In the genomic region with DNA sequence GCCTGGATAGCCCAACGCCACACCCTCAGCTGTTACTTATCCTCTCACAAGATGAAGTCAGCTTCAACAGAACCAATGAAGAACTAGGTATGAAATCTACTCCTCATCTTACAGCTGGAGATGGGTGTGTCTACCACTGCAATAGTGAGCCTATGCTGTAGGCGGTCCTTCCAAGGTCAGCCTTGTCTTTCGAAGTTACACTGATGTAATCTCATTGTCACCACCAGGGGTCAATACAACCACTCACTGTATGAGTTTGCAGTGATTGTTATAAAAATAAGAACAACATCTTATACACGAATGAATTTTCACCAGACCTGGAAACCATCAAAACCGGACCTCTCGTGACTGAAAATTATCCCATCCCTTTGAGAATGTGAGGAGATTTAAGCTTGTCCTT, we compare ENCODE assay signal across 10 mouse cellular contexts. TPM values are rescaled to one million over a fixed set of nuclear protein-coding genes. Genes with fewer than 3 reads are reported as not detected.
A peak's percentile ranks its signal among the peaks of the same experiment; 100 is the strongest.
DNase-seq lines count a peak whose midpoint lies in the region; ATAC-seq and TF ChIP-seq lines count a peak whose summit lies in the region.
"Had no signal": no experiment of that assay in that cellular context is flagged by ENCODE, and none has a peak within 500 bp of the region (broad histone marks: within the 10 kb centered on the region; RNA-seq: fewer than 3 reads in every experiment).

No protein-coding gene starts in this region.

- no peak for DNase-seq in neural tube, embryonic 11.5 days (ENCODE audit: low spot score)
- no peak for DNase-seq in neural tube, embryonic 10.5 days (ENCODE audit: extremely low spot score, low spot score)
- DNase-seq in c-Kit-positive CD71-negative TER-119-negative erythroid progenitor cells, embryonic 14.5 days (ENCODE audit: low read depth), result peak; percentile 10
- DNase-seq in stomach, postnatal 0 days (ENCODE audit: low spot score), result no peak
- no peak for DNase-seq in left cerebral cortex, adult 18-20 months (ENCODE audit: low spot score in 2 of 2)
- DNase-seq in heart, adult 8-10 months (ENCODE audit: low spot score), result no peak

- no peaks in the 10 kb centered on the region for H3K36me3 ChIP-seq in heart, embryonic 15.5 days
- no peaks in the 10 kb centered on the region for H3K36me3 ChIP-seq in heart, embryonic 11.5 days (ENCODE audit: control insufficient read depth, insufficient read depth, low read length)
- no peaks in the 10 kb centered on the region for H3K36me3 ChIP-seq in neural tube, embryonic 11.5 days (ENCODE audit: control insufficient read depth, insufficient read depth, low read length)
- no peaks in the 10 kb centered on the region for H3K36me3 ChIP-seq in stomach, postnatal 0 days (ENCODE audit: control insufficient read depth, insufficient read depth, low read length)
- H3K36me3 ChIP-seq: heart, embryonic 13.5 days; limb, embryonic 15.5 days had no signal

- no peaks in the 10 kb centered on the region for H3K4me1 ChIP-seq in heart, embryonic 15.5 days (replicated peaks)
- H3K4me1 ChIP-seq in heart, embryonic 11.5 days (ENCODE audit: control insufficient read depth, insufficient read depth, low read length), result no peaks in the 10 kb centered on the region
- no peaks in the 10 kb centered on the region for H3K4me1 ChIP-seq in neural tube, embryonic 11.5 days (ENCODE audit: control insufficient read depth, insufficient read depth, low read length)
- no peaks in the 10 kb centered on the region for H3K4me1 ChIP-seq in stomach, postnatal 0 days (replicated peaks; ENCODE audit: control insufficient read depth, insufficient read depth)
- H3K4me1 ChIP-seq: limb, embryonic 15.5 days had no signal

- 65% methylated on average over 6 of the region's 6 CpGs for whole genome bisulfite sequencing in heart, embryonic 15.5 days
- 69% methylated on average over 6 of the region's 6 CpGs for WGBS in heart, embryonic 11.5 days (ENCODE audit: insufficient replicate concordance)
- WGBS in neural tube, embryonic 11.5 days, result 79% methylated on average over 6 of the region's 6 CpGs
- 72% methylated on average over 6 of the region's 6 CpGs for WGBS in stomach, postnatal 0 days

- no peaks in the 10 kb centered on the region for H3K27me3 ChIP-seq in heart, embryonic 15.5 days
- no peaks in the 10 kb centered on the region for H3K27me3 ChIP-seq in heart, embryonic 11.5 days (ENCODE audit: control insufficient read depth, insufficient read depth, low read length)
- no peaks in the 10 kb centered on the region for H3K27me3 ChIP-seq in neural tube, embryonic 11.5 days (ENCODE audit: control insufficient read depth, insufficient read depth, low read length)
- H3K27me3 ChIP-seq in stomach, postnatal 0 days (ENCODE audit: control insufficient read depth, insufficient read depth, low read length), result no peaks in the 10 kb centered on the region
- H3K27me3 ChIP-seq: heart, embryonic 13.5 days; limb, embryonic 15.5 days had no signal

- no peak overlapping the region for H3K4me2 ChIP-seq in heart, embryonic 15.5 days
- H3K4me2 ChIP-seq in heart, embryonic 11.5 days, result no peak overlapping the region
- no peak overlapping the region for H3K4me2 ChIP-seq in neural tube, embryonic 11.5 days (ENCODE audit: low read depth)
- no peak overlapping the region for H3K4me2 ChIP-seq in stomach, postnatal 0 days (replicated peaks; ENCODE audit: low read depth)
- H3K4me2 ChIP-seq: heart, embryonic 13.5 days; limb, embryonic 15.5 days had no signal

- no peak overlapping the region for H3K27ac ChIP-seq in heart, embryonic 15.5 days
- H3K27ac ChIP-seq in heart, embryonic 11.5 days (ENCODE audit: low read depth, low read length), result no peak overlapping the region
- H3K27ac ChIP-seq in neural tube, embryonic 11.5 days (ENCODE audit: low read depth, low read length), result no peak overlapping the region
- H3K27ac ChIP-seq in stomach, postnatal 0 days (replicated peaks), result no peak overlapping the region
- H3K27ac ChIP-seq: heart, embryonic 13.5 days; limb, embryonic 15.5 days had no signal

- H3K9ac ChIP-seq in heart, embryonic 15.5 days, result no peak overlapping the region
- no peak overlapping the region for H3K9ac ChIP-seq in heart, embryonic 11.5 days (ENCODE audit: low read depth, low read length)
- H3K9ac ChIP-seq in neural tube, embryonic 11.5 days (ENCODE audit: low read length), result no peak overlapping the region
- no peak overlapping the region for H3K9ac ChIP-seq in stomach, postnatal 0 days (ENCODE audit: low read length)
- H3K9ac ChIP-seq: heart, embryonic 13.5 days; limb, embryonic 15.5 days had no signal

- H3K9me3 ChIP-seq in heart, embryonic 15.5 days (replicated peaks), result no peaks in the 10 kb centered on the region
- H3K9me3 ChIP-seq in heart, embryonic 11.5 days (replicated peaks; ENCODE audit: control insufficient read depth, low read length), result no peaks in the 10 kb centered on the region
- H3K9me3 ChIP-seq in neural tube, embryonic 11.5 days (ENCODE audit: control insufficient read depth, low read length), result no peaks in the 10 kb centered on the region
- no peaks in the 10 kb centered on the region for H3K9me3 ChIP-seq in stomach, postnatal 0 days (ENCODE audit: control insufficient read depth, low read length)
- H3K9me3 ChIP-seq: heart, embryonic 13.5 days; limb, embryonic 15.5 days had no signal

- TF ChIP-seq CTCF in stomach, postnatal 0 days (IDR thresholded peaks at IDR 0.05; ENCODE audit: low read depth), result peak; percentile 70

- TF ChIP-seq EP300 in stomach, postnatal 0 days (optimal IDR thresholded peaks at IDR 0.05), result no peak

- ATAC-seq in heart, embryonic 15.5 days (replicated peaks; ENCODE audit: insufficient number of reproducible peaks, insufficient read depth, low FRiP score, low read depth), result 0 out of 2 replicates have a peak, but pooled peaks have one; percentile 18
- ATAC-seq in heart, embryonic 11.5 days (replicated peaks; ENCODE audit: insufficient number of reproducible peaks, low FRiP score, low TSS enrichment), result no peak
- 0 out of 2 replicates have a peak, but pooled peaks have one; percentile 27 for ATAC-seq in neural tube, embryonic 11.5 days (ENCODE audit: insufficient read depth, low FRiP score, low TSS enrichment)
- ATAC-seq in stomach, postnatal 0 days (ENCODE audit: low FRiP score, low TSS enrichment), result no peak

- H3K4me3 ChIP-seq in heart, embryonic 15.5 days, result no peak overlapping the region
- H3K4me3 ChIP-seq in heart, embryonic 11.5 days (ENCODE audit: low read depth, low read length), result no peak overlapping the region
- no peak overlapping the region for H3K4me3 ChIP-seq in neural tube, embryonic 11.5 days (ENCODE audit: low read depth, low read length)
- no peak overlapping the region for H3K4me3 ChIP-seq in stomach, postnatal 0 days (ENCODE audit: low read depth, low read length)
- H3K4me3 ChIP-seq: heart, embryonic 13.5 days; limb, embryonic 15.5 days had no signal

RNA-seq across cellular contexts. Expression of a gene that starts 16.4 kb away (rescaled TPM):
- 43.4 and 52.3 TPM in 2 replicates for polyA plus RNA-seq in heart, embryonic 15.5 days (2015; fragmentation: Nextera tagmentation; extraction: Ambion mirVana)
- polyA plus RNA-seq in heart, embryonic 11.5 days (2014; fragmentation: Nextera tagmentation; extraction: Ambion mirVana), result 9.4 and 9.9 TPM in 2 replicates
- not detected in 2 replicates for polyA plus RNA-seq in neural tube, embryonic 11.5 days (2014; fragmentation: Nextera tagmentation; extraction: Ambion mirVana)
- 0.06 and 0.08 TPM in 2 replicates for polyA plus RNA-seq in stomach, postnatal 0 days (2015; fragmentation: Nextera tagmentation; extraction: Ambion mirVana)
- not detected for total RNA-seq in left cerebral cortex, adult 18-20 months (2021)
- total RNA-seq in heart, adult 8-10 months (2022), result 1,000 to 10,000 TPM; 2,501 to 2,686 (median 2,598) TPM

Comparison
In these comparisons a context has a peak if more than half of its experiments do, and no peak if none do; other contexts are left out.
1. ATAC-seq: peak in heart, embryonic 15.5 days (single experiment) and neural tube, embryonic 11.5 days (single experiment); none in heart, embryonic 11.5 days (single experiment) and stomach, postnatal 0 days (single experiment).